ENCODE assay signal across 8 mouse cellular contexts in the genomic region with DNA sequence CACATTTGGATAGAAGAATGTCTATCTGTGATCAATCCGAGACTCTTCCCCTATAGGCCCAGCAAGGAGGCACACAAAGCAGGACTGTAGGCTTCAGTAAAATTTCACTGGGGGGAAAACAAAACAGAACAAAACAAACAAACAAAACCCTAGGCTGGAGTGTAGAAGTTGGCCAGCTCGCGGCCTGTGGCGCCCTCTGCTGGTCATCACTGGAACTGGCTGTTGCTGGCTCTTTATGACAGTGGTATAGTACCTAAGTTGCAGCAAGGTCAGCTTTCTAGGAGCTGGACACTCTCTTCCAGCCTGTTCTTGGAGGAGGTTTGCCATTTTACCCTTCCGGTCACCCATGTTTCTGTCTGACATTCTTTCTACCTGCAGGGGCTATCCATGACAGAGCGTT. TPM values are rescaled to one million over a fixed set of nuclear protein-coding genes. Genes with fewer than 3 reads are reported as not detected.
DNase-seq lines count a peak whose midpoint lies in the region; ATAC-seq and TF ChIP-seq lines count a peak whose summit lies in the region.

No protein-coding gene starts in this region.

- no peaks in the 10 kb centered on the region for H3K4me1 ChIP-seq in cortical plate, adult 2 months (ENCODE audit: control insufficient read depth, insufficient read depth, low read length)
- no peaks in the 10 kb centered on the region for H3K4me1 ChIP-seq in lung, embryonic 14.5 days (ENCODE audit: insufficient read depth)

- no peaks in the 10 kb centered on the region for H3K36me3 ChIP-seq in lung, embryonic 14.5 days (ENCODE audit: insufficient read depth)

- peak; percentile 97 for TF ChIP-seq CTCF in cortical plate, adult 2 months (IDR thresholded peaks at IDR 0.05; ENCODE audit: extremely low read depth, insufficient read depth, low read length)
- TF ChIP-seq CTCF in lung, embryonic 14.5 days (IDR thresholded peaks at IDR 0.05; ENCODE audit: low read depth) = peak; percentile 98

- no peaks in the 10 kb centered on the region for H3K27me3 ChIP-seq in lung, embryonic 14.5 days (ENCODE audit: insufficient read depth, low read length)

- no peak overlapping the region for H3K4me3 ChIP-seq in cortical plate, adult 2 months (ENCODE audit: insufficient read depth, low read length)
- H3K4me3 ChIP-seq in lung, embryonic 14.5 days (ENCODE audit: low read depth, low read length) = no peak overlapping the region

- no peak overlapping the region for H3K9ac ChIP-seq in lung, embryonic 14.5 days

- no peaks in the 10 kb centered on the region for H3K9me3 ChIP-seq in lung, embryonic 14.5 days (ENCODE audit: low read depth, low read length)

- peak; percentile 63 to 65 for DNase-seq in CD8-positive naive resting alpha-beta T cell, adult 2 months (ENCODE audit: low read depth in 2 of 2, low spot score in 2 of 2)
- peak; percentile 52 to 89 for DNase-seq in adrenal gland, adult (ENCODE audit: inconsistent age in 2 of 2, low spot score in 1 of 2)
- peak; percentile 67 for DNase-seq in kidney, postnatal 14 days
- DNase-seq in lung, embryonic 14.5 days = peak; percentile 85
- DNase-seq in urinary bladder, adult 2 months (ENCODE audit: low spot score) = peak; percentile 59

- TF ChIP-seq POLR2A in cortical plate, adult 2 months (IDR thresholded peaks at IDR 0.05; ENCODE audit: extremely low read depth, insufficient read depth, low read length) = no peak

- no peak overlapping the region for H3K27ac ChIP-seq in cortical plate, adult 2 months (ENCODE audit: insufficient read depth, low read length)
- no peak overlapping the region for H3K27ac ChIP-seq in lung, embryonic 14.5 days (ENCODE audit: low read depth)

- peak; percentile 64 for ATAC-seq in granulocyte monocyte progenitor cell, adult 5-6 weeks (replicated peaks; ENCODE audit: poor library complexity, severe bottlenecking)
- ATAC-seq in lung, embryonic 14.5 days (ENCODE audit: insufficient read depth) = peak; percentile 68; the same call in 1 of the 2 replicates
- peak; percentile 34; the same call in 1 of the 2 replicates for ATAC-seq in neutrophil, adult 5-6 weeks (ENCODE audit: extremely low read depth, insufficient number of reproducible peaks, low FRiP score, poor library complexity, severe bottlenecking)

- WGBS in lung, embryonic 14.5 days = 20% methylated on average over 6 of the region's 6 CpGs

- H3K4me2 ChIP-seq in lung, embryonic 14.5 days = no peak overlapping the region

RNA-seq across cellular contexts. Expression of a gene that starts 45.2 kb away (rescaled TPM):
- 0.57 and 0.63 TPM in 2 replicates for polyA plus RNA-seq in cortical plate, adult 2 months (2012; rRNA removed)
- not detected in 2 replicates for total RNA-seq in granulocyte monocyte progenitor cell, adult 5-6 weeks (2014; fragmentation: Nextera tagmentation)
- total RNA-seq in granulocyte monocyte progenitor cell, adult 5-6 weeks (2017) = not detected in 2 replicates
- 1.3 and 1.7 TPM in 2 replicates for polyA plus RNA-seq in lung, embryonic 14.5 days (2014; fragmentation: Nextera tagmentation; extraction: Ambion mirVana)
- 0.12 TPM in 1 of 2 replicates, not detected in the other for total RNA-seq in neutrophil, adult 5-6 weeks (2017)
- 35.2 and 43.3 TPM in 2 replicates for polyA plus RNA-seq in urinary bladder, adult 2 months (2012; rRNA removed)

Comparison
In these comparisons a context has a peak if more than half of its experiments do, and no peak if none do; other contexts are left out.
1. RNA of a gene that starts 45.2 kb away (polyA plus RNA-seq): 35.2 to 43.3 TPM in urinary bladder, adult 2 months; 1.3 to 1.7 TPM in lung, embryonic 14.5 days and 0.57 to 0.63 TPM in cortical plate, adult 2 months; every median in the first group is over 10 times any median in the second.
2. Peak in every context shown above with its lines, with median percentiles within 50 percentile points of each other: DNase-seq and ATAC-seq.